Mouse (Mus musculus): ENCODE results near the gene Nrf1. TPM values are rescaled to one million over a fixed set of nuclear protein-coding genes. Genes with fewer than 3 reads are reported as not detected.

The Nrf1 gene
- polyA plus RNA-seq, 1 experiment from 2014 or later = 51.3 TPM

- Histone ChIP-seq H3K27me3 (no peaks in the 10 kb centered on the region), H3K36me3 (peaks cover 41% of the 10 kb centered on the region), H3K4me2 (no peak overlapping the region), H3K4me1 (no peaks in the 10 kb centered on the region), H3K9ac (no peak overlapping the region), H3K27ac (no peak overlapping the region), H3K9me3 (no peaks in the 10 kb centered on the region), H3K4me3 (no peak overlapping the region)
- ATAC-seq (ENCODE audit: insufficient number of reproducible peaks, low FRiP score, low TSS enrichment, low read depth) = no peak
- WGBS = 77% methylated on average over 3 of the region's 3 CpGs
Measured at GRCm38 (mm10) chr6:30153076-30153475, 105.3 kb downstream of the Nrf1 start.

DNA sequence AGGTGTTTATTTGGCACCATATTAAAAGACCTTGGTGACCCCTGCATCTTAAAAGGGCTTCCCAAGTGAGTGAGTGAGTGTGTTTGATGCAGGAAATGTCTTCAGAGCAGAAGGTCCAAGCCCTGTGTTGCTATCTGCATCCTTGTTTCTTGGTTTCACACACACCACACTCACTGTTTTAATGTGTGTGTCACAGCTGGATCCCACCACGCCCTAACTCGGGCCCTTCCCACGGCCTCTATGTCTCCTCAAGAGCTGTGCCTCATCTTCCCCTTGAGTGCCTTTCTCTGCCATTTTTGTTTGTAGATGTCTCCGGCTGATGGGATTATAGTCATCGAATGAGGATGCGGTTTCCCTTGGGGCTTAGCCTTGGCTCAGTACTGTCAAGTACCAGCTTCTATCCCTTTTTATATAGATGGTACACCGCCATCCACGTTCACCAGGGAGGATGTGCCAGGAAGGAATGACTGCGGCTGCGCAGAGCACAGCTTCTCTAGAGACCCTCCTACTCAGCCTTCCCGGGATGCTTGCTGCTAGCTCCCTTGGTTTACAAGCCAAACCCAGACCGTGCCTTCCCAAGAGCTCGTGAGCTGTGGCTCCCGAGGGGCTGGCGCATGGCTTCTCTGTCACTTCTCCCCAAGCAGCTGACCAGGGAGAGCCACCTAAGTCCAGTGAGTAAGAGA lies 106.1 kb downstream of the Nrf1 start:
- no peak for ATAC-seq (ENCODE audit: insufficient number of reproducible peaks, low FRiP score, low TSS enrichment, low read depth)
- Histone ChIP-seq H3K4me1 (no peaks in the 10 kb centered on the region), H3K27ac (no peak overlapping the region), H3K9me3 (no peaks in the 10 kb centered on the region), H3K4me2 (no peak overlapping the region), H3K4me3 (no peak overlapping the region), H3K9ac (no peak overlapping the region), H3K36me3 (peaks cover 37% of the 10 kb centered on the region), H3K27me3 (no peaks in the 10 kb centered on the region)
- WGBS = 91% methylated on average over 15 of the region's 15 CpGs

- Histone ChIP-seq H3K9ac (no peak overlapping the region), H3K9me3 (no peaks in the 10 kb centered on the region), H3K36me3 (0 out of 2 replicates have a peak, but pooled peaks cover 3% of the 10 kb centered on the region), H3K27me3 (no peaks in the 10 kb centered on the region), H3K27ac (no peak overlapping the region), H3K4me1 (peaks cover 8% of the 10 kb centered on the region), H3K4me3 (no peak overlapping the region), H3K4me2 (no peak overlapping the region)
- no peak for ATAC-seq (ENCODE audit: insufficient number of reproducible peaks, low FRiP score, low TSS enrichment, low read depth)
- WGBS = 85% methylated on average over 4 of the region's 4 CpGs
Measured at GRCm38 (mm10) chr6:30159516-30160045, 111.8 kb downstream of the Nrf1 start.

- 85% methylated on average over 4 of the region's 4 CpGs for WGBS
- no peak overlapping the region for H3K9ac ChIP-seq
- no peak overlapping the region for H3K4me2 ChIP-seq
- H3K27ac ChIP-seq = no peak overlapping the region
- no peaks in the 10 kb centered on the region for H3K9me3 ChIP-seq
- no peak overlapping the region for H3K4me3 ChIP-seq
- no peak for ATAC-seq (ENCODE audit: insufficient number of reproducible peaks, low FRiP score, low TSS enrichment, low read depth)
- no peaks in the 10 kb centered on the region for H3K27me3 ChIP-seq
- peaks cover 8% of the 10 kb centered on the region for H3K4me1 ChIP-seq
- H3K36me3 ChIP-seq = no peaks in the 10 kb centered on the region
Measured at GRCm38 (mm10) chr6:30160408-30160807, 112.6 kb downstream of the Nrf1 start.

DNA sequence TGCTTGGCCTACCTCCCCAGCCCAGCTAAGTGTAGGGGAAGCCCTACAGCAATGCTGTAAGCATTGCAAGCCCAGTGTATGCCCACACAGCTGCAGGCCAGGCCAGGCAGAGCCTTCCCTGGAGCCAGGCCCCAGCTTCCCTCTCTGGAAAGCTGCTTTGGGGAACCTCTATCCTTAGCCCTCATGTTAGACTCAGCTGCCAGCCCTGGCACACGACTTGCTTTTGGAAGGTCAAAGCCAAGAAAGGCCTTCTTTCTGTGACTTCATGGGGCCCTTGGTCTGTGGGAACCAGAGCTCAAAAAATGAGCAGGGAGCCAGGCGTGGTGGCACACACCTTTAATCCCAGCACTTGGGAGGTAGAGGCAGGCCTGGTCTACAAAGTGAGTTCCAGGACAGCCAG lies 113.8 kb downstream of the Nrf1 start:
- ATAC-seq (ENCODE audit: insufficient number of reproducible peaks, low FRiP score, low TSS enrichment, low read depth) = no peak
- no peak overlapping the region for H3K4me3 ChIP-seq
- H3K4me1 ChIP-seq = peaks cover 8% of the 10 kb centered on the region
- 64% methylated on average over 2 of the region's 2 CpGs for WGBS
- 0 out of 2 replicates have a peak overlapping the region, but pooled peaks have one; percentile 27 for H3K27ac ChIP-seq
- H3K9me3 ChIP-seq = no peaks in the 10 kb centered on the region
- no peaks in the 10 kb centered on the region for H3K36me3 ChIP-seq
- H3K9ac ChIP-seq = no peak overlapping the region
- no peak overlapping the region for H3K4me2 ChIP-seq
- H3K27me3 ChIP-seq = no peaks in the 10 kb centered on the region

DNA sequence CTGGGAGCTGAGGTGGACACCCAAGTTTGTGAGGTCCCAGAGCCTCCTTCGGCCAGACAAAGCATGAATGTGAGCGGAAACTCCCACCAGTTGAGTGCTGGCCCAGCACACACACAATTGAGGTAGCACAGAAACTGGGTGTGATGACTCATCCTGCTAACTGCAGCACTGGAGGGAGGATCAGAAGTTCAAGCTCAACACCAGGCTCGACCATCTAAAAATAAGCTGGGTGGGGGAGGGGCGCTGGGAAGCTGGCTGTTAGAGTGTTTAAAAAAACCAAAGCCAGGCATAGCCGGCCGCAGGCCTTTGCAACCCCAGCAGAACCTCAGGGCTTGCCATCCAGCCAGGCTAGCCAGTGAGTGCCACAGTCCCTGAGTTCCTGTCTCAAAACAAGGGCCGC lies 114.3 kb downstream of the Nrf1 start:
- no peak overlapping the region for H3K27ac ChIP-seq
- no peak for ATAC-seq (ENCODE audit: insufficient number of reproducible peaks, low FRiP score, low TSS enrichment, low read depth)
- H3K9me3 ChIP-seq = no peaks in the 10 kb centered on the region
- 41% methylated on average over 7 of the region's 7 CpGs for WGBS
- no peak overlapping the region for H3K4me3 ChIP-seq
- H3K36me3 ChIP-seq = no peaks in the 10 kb centered on the region
- no peaks in the 10 kb centered on the region for H3K27me3 ChIP-seq
- no peak overlapping the region for H3K9ac ChIP-seq
- peaks cover 9% of the 10 kb centered on the region for H3K4me1 ChIP-seq
- no peak overlapping the region for H3K4me2 ChIP-seq

GRCm38 (mm10) chr6:30166349-30166748 lies 118.6 kb downstream of the Nrf1 start:
- Histone ChIP-seq H3K9ac (no peak overlapping the region), H3K27ac (no peak overlapping the region), H3K4me2 (no peak overlapping the region), H3K36me3 (no peaks in the 10 kb centered on the region), H3K9me3 (no peaks in the 10 kb centered on the region), H3K4me1 (peaks cover 20% of the 10 kb centered on the region), H3K4me3 (no peak overlapping the region), H3K27me3 (peaks cover 24% of the 10 kb centered on the region)
- no peak for ATAC-seq (ENCODE audit: insufficient number of reproducible peaks, low FRiP score, low TSS enrichment, low read depth)
- WGBS = 67% methylated on average over 3 of the region's 3 CpGs

DNA sequence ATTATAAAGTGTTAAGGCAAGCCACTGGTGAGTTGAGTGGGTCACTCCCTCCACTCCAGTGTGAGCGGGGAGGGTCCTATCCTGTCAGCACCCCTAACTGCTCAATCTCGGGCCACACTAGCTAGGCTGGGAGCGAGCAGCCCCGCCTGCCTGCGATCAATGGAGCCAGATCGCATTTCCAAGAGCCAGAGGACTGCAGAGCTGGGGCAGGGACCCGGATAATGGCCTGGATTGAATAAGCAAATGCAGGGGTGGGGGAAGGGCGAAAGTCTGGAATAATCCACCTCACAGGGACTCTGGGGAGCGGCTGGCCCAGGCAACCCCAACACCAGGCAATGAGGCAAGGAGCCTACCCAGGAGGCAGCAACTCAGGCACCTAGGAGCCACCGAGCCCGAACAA lies 119.4 kb downstream of the Nrf1 start:
- Histone ChIP-seq H3K27me3 (peaks cover 32% of the 10 kb centered on the region), H3K27ac (no peak overlapping the region), H3K4me2 (no peak overlapping the region), H3K4me1 (peaks cover 22% of the 10 kb centered on the region), H3K4me3 (no peak overlapping the region), H3K9me3 (no peaks in the 10 kb centered on the region), H3K9ac (no peak overlapping the region), H3K36me3 (no peaks in the 10 kb centered on the region)
- no peak for ATAC-seq (ENCODE audit: insufficient number of reproducible peaks, low FRiP score, low TSS enrichment, low read depth)
- WGBS = 36% methylated on average over 11 of the region's 11 CpGs

- peaks cover 43% of the 10 kb centered on the region for H3K27me3 ChIP-seq
- peaks cover 24% of the 10 kb centered on the region for H3K4me1 ChIP-seq
- 88% methylated on average over 3 of the region's 3 CpGs for WGBS
- H3K4me3 ChIP-seq = no peak overlapping the region
- no peak overlapping the region for H3K27ac ChIP-seq
- no peak for ATAC-seq (ENCODE audit: insufficient number of reproducible peaks, low FRiP score, low TSS enrichment, low read depth)
- H3K9ac ChIP-seq = no peak overlapping the region
- no peaks in the 10 kb centered on the region for H3K36me3 ChIP-seq
- no peaks in the 10 kb centered on the region for H3K9me3 ChIP-seq
- no peak overlapping the region for H3K4me2 ChIP-seq
Measured at GRCm38 (mm10) chr6:30168275-30168674, 120.5 kb downstream of the Nrf1 start.

DNA sequence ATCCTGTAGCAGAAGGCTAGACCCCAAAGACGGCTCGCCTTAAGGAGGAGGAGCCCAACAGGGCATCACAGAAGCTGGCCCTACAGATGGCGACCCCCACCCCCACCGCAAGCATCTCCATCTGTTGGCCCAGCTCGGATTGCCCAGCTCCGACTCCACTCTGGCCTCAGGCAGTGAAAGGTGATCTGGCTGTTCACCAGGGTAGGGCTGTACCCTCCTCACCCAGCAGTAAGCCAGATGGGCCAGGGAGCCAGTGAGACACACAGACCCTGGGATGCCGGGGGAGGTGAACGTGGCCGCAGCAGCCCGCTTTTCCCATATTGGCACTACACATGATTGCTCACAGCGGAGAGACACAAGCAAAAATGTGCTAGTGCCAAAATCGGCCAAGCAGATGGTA lies 121.4 kb downstream of the Nrf1 start:
- WGBS = 37% methylated on average over 12 of the region's 12 CpGs
- Histone ChIP-seq H3K4me2 (no peak overlapping the region), H3K27me3 (peaks cover 52% of the 10 kb centered on the region), H3K9me3 (no peaks in the 10 kb centered on the region), H3K4me1 (peaks cover 32% of the 10 kb centered on the region), H3K4me3 (no peak overlapping the region), H3K27ac (no peak overlapping the region), H3K9ac (no peak overlapping the region), H3K36me3 (no peaks in the 10 kb centered on the region)
- ATAC-seq (ENCODE audit: insufficient number of reproducible peaks, low FRiP score, low TSS enrichment, low read depth) = no peak

DNA sequence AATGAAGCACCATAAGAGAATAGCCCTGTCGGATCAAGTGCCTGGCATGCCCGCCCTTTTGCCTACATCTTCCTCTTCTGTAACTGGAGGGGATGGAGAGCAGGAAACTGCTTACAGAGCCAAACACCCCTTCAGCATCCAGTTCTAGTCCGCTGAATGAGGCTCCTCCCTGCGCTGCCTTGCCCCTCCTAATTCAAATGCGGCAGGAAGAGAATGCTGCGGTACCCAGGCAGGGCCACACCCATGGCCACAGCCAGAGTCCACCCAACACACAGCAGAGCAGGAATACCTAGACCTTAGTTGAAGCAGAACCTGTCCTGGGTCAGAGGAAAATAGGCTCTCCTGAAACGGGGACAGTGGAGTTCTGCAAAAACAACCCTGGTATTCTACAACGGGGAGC lies 123.4 kb downstream of the Nrf1 start:
- no peak overlapping the region for H3K4me3 ChIP-seq
- no peak for ATAC-seq (ENCODE audit: insufficient number of reproducible peaks, low FRiP score, low TSS enrichment, low read depth)
- no peaks in the 10 kb centered on the region for H3K9me3 ChIP-seq
- H3K27me3 ChIP-seq = peaks cover 72% of the 10 kb centered on the region
- no peak overlapping the region for H3K9ac ChIP-seq
- peaks cover 53% of the 10 kb centered on the region for H3K4me1 ChIP-seq
- H3K27ac ChIP-seq = no peak overlapping the region
- H3K4me2 ChIP-seq = no peak overlapping the region
- WGBS = 37% methylated on average over 8 of the region's 8 CpGs
- H3K36me3 ChIP-seq = no peaks in the 10 kb centered on the region

- Histone ChIP-seq H3K27ac (no peak overlapping the region), H3K9me3 (no peaks in the 10 kb centered on the region), H3K4me2 (no peak overlapping the region), H3K27me3 (peaks cover 80% of the 10 kb centered on the region), H3K9ac (no peak overlapping the region), H3K4me3 (no peak overlapping the region), H3K4me1 (peaks cover 56% of the 10 kb centered on the region), H3K36me3 (no peaks in the 10 kb centered on the region)
- WGBS = 22% methylated on average over 10 of the region's 10 CpGs
- ATAC-seq (ENCODE audit: insufficient number of reproducible peaks, low FRiP score, low TSS enrichment, low read depth) = no peak
Measured at GRCm38 (mm10) chr6:30171967-30172366, 124.2 kb downstream of the Nrf1 start.
